Mouse (Mus musculus) intestine, embryonic 15.5 days (tissue): ENCODE measurements around the gene Ccdc171. TPM values are rescaled to one million over a fixed set of nuclear protein-coding genes. Genes with fewer than 3 reads are reported as not detected.
"Not testable (repeated sequence)": the region's sequence is repeated elsewhere in the genome, so short reads cannot be mapped to it uniquely, and the experiment has no call there.

Source experiments
- ATAC-seq: fragments of 200-750 bp; cut with Nextera tagmentation; 2 replicates; pipeline ENCODE4 v1.8.0; 2017; ENCODE audit warnings: moderate TSS enrichment, moderate library complexity
- H3K27ac ChIP-seq: fragments of 300-500 bp; sonication (generic); 2 replicates; pipeline ENCODE4 v1.5.1; 2015; ENCODE audit warnings: mild to moderate bottlenecking, inconsistent platforms
- H3K27me3 ChIP-seq: fragments of 300-500 bp; sonication (generic); replicated peaks from 2 replicates; pipeline ENCODE4 v1.6.1; 2015; ENCODE audit warnings: inconsistent platforms
- H3K36me3 ChIP-seq: fragments of 300-500 bp; sonication (generic); 2 replicates; pipeline ENCODE4 v1.6.1; 2015; ENCODE audit warnings: inconsistent platforms
- H3K4me1 ChIP-seq: fragments of 300-500 bp; sonication (generic); replicated peaks from 2 replicates; pipeline ENCODE4 v1.6.1; 2015; ENCODE audit warnings: inconsistent platforms
- H3K4me2 ChIP-seq: fragments of 300-500 bp; sonication (generic); replicated peaks from 2 replicates; pipeline ENCODE4 v1.6.1; 2015; ENCODE audit warnings: mild to moderate bottlenecking, inconsistent platforms
- H3K4me3 ChIP-seq: fragments of 300-500 bp; sonication (generic); replicated peaks from 2 replicates; pipeline ENCODE4 v1.5.1; 2015; ENCODE audit warnings: inconsistent platforms
- H3K9ac ChIP-seq: fragments of 300-500 bp; sonication (generic); 2 replicates; pipeline ENCODE4 v1.6.1; 2015; ENCODE audit warnings: inconsistent platforms
- H3K9me3 ChIP-seq: fragments of 300-500 bp; sonication (generic); 2 replicates; pipeline ENCODE4 v1.6.1; 2016; ENCODE audit warnings: inconsistent platforms
- WGBS: fragments of 180-500 bp; shearing (Covaris S2); methylation state at CpG from one replicate; pipeline ENCODE4 v1.1.7; 2015; 5-methylcytosine and 5-hydroxymethylcytosine counted together
- polyA plus RNA-seq: library from polyadenylated mRNA; unstranded; fragments of >200 nt; fragmentation: Nextera tagmentation; extraction: Ambion mirVana; gene quantifications from 2 replicates; pipeline ENCODE4 v1.2.1, GENCODE M21; 2015

The Ccdc171 gene
- polyA plus RNA-seq = 2.4 and 3.0 TPM in 2 replicates

DNA sequence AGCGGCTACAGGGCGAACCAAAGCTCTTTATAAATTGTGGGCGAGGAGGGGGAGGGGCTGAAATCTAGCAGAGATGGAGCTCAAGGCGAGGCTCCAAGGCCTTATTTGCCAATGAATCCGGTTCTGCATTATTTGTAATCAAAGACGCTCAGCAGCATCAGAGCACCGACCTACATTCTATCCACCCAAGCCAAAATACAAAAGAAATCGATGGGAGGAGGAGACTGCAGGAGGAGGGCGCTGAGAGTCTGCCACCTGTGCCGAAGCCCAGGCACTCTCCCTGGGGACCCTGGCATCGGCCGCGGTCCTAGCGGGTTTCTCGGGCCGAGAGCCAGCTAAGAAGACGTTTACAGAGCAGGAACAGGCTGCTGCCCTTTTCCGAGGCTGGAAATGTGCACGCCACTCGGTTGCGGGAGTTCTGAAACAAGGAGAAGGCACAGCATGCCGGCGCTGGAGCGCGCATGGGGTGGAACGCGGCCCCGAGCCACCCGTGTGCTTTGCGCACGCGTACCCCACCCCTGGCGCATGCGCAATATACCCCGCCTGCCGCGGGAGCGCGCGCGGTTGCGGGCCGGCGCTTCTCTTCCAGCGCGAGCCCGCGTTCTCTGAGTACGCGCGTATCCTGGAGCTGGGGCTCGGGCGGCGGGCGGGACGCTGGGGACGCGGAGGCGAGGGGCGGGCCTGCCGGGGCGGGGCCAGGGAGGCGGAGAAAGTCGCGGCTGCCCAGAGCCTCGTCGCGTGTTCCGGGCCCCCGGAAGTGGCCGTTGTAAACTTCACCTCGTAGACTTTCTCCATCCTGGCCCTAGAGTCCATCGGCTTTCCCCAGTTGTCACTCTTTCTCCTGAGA, at the start of gene Ccdc171:
Gene Ccdc171, plus strand, starts transcription at position 703 of the 847 bp plus-strand sequence.
- no peaks in the 10 kb centered on the region for H3K27me3 ChIP-seq
- H3K4me3 ChIP-seq = peak within 1 kb of the TSS; percentile 63
- no peaks in the 10 kb centered on the region for H3K36me3 ChIP-seq
- under 1% methylated on average over 72 of the region's 73 CpGs for WGBS
- peak within 1 kb of the TSS; percentile 83 for H3K4me2 ChIP-seq
- peak; percentile 97 for ATAC-seq
- peaks cover 5% of the 10 kb centered on the region; the same call in 1 of the 2 replicates for H3K4me1 ChIP-seq
- H3K9me3 ChIP-seq = no peaks in the 10 kb centered on the region
- H3K9ac ChIP-seq = peak within 1 kb of the TSS; percentile 73
- H3K27ac ChIP-seq = peak within 1 kb of the TSS; percentile 91

GRCm38 (mm10) chr4:83485250-83485649, 40.1 kb upstream of the Ccdc171 start:
- H3K4me2 ChIP-seq = peak overlapping the region; percentile 82
- 26% methylated on average over 12 of the region's 12 CpGs for WGBS
- no peaks in the 10 kb centered on the region for H3K9me3 ChIP-seq
- H3K27ac ChIP-seq = 0 out of 2 replicates have a peak overlapping the region, but pooled peaks have one; percentile 96
- H3K4me1 ChIP-seq = 0 out of 2 replicates have a peak, but pooled peaks cover 3% of the 10 kb centered on the region
- H3K36me3 ChIP-seq = 0 out of 2 replicates have a peak, but pooled peaks cover 2% of the 10 kb centered on the region
- no peak for ATAC-seq
- H3K9ac ChIP-seq = peak overlapping the region; percentile 84
- H3K4me3 ChIP-seq = peak overlapping the region; percentile 93
- no peaks in the 10 kb centered on the region for H3K27me3 ChIP-seq

DNA sequence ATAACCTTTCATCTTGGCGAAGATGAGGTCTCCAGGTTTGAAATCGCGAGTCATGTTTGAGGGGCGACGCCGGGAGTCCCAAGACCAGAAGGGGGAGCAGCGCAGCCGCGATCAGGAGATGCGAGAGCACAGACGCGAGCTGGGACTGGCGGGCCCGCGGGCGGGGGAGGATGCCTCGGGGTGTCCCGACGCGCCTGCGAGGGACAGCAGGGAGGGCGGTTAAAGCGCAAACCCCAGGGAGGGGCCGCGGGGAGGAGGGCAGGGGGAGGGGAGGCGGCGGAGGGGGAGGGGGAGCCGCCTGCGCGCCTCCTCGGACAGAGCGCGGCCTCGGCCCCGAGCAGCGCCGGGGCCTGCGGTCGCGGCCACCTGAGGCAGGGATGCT, 39.6 kb upstream of the Ccdc171 start:
- 0 out of 2 replicates have a peak, but pooled peaks cover 2% of the 10 kb centered on the region for H3K36me3 ChIP-seq
- H3K27ac ChIP-seq = peak overlapping the region; percentile 96
- no peaks in the 10 kb centered on the region for H3K27me3 ChIP-seq
- 0% methylated on average over 34 of the region's 40 CpGs for WGBS
- H3K4me1 ChIP-seq = 0 out of 2 replicates have a peak, but pooled peaks cover 3% of the 10 kb centered on the region
- ATAC-seq = peak; percentile 90
- peak overlapping the region; percentile 82 for H3K4me2 ChIP-seq
- H3K4me3 ChIP-seq = peak overlapping the region; percentile 93
- no peaks in the 10 kb centered on the region for H3K9me3 ChIP-seq
- H3K9ac ChIP-seq = peak overlapping the region; percentile 84

- Histone ChIP-seq H3K4me3 (peak within 1 kb of the TSS; percentile 93), H3K4me2 (peak within 1 kb of the TSS; percentile 82), H3K27ac (peak within 1 kb of the TSS; percentile 96), H3K9ac (peak within 1 kb of the TSS; percentile 84), H3K27me3 (no peaks in the 10 kb centered on the region), H3K36me3 (0 out of 2 replicates have a peak, but pooled peaks cover 2% of the 10 kb centered on the region), H3K9me3 (no peaks in the 10 kb centered on the region), H3K4me1 (0 out of 2 replicates have a peak, but pooled peaks cover 3% of the 10 kb centered on the region)
- under 1% methylated on average over 69 of the region's 86 CpGs for WGBS
- peak; percentile 94 for ATAC-seq
These were observed 39.0 kb upstream of the Ccdc171 start, which contains the start of gene Psip1 for GRCm38 (mm10) chr4:83486117-83486901. TSS of gene Psip1 (minus strand) at chr4:83486459.

GRCm38 (mm10) chr4:83489121-83489520, 36.2 kb upstream of the Ccdc171 start:
- WGBS = 42% methylated on average over 5 of the region's 5 CpGs
- H3K9me3 ChIP-seq = no peaks in the 10 kb centered on the region
- no peak overlapping the region for H3K4me3 ChIP-seq
- 0 out of 2 replicates have a peak, but pooled peaks cover 3% of the 10 kb centered on the region for H3K4me1 ChIP-seq
- no peaks in the 10 kb centered on the region for H3K27me3 ChIP-seq
- H3K4me2 ChIP-seq = no peak overlapping the region
- no peaks in the 10 kb centered on the region for H3K36me3 ChIP-seq
- H3K27ac ChIP-seq = no peak overlapping the region
- H3K9ac ChIP-seq = no peak overlapping the region
- ATAC-seq = no peak

- no peaks in the 10 kb centered on the region for H3K4me1 ChIP-seq
- no peak for ATAC-seq
- H3K27me3 ChIP-seq = no peaks in the 10 kb centered on the region
- no peak overlapping the region for H3K9ac ChIP-seq
- H3K36me3 ChIP-seq = no peaks in the 10 kb centered on the region
- H3K4me3 ChIP-seq = no peak overlapping the region
- WGBS = 93% methylated on average over 1 of the region's 1 CpGs
- H3K9me3 ChIP-seq = no peaks in the 10 kb centered on the region
- no peak overlapping the region for H3K4me2 ChIP-seq
- no peak overlapping the region for H3K27ac ChIP-seq
These were observed 32.2 kb upstream of the Ccdc171 start for GRCm38 (mm10) chr4:83493112-83493511.

GRCm38 (mm10) chr4:83497013-83497412, 28.3 kb upstream of the Ccdc171 start:
- not testable (repeated sequence) for H3K27me3 ChIP-seq, H3K9ac ChIP-seq, H3K4me2 ChIP-seq, H3K4me3 ChIP-seq, H3K27ac ChIP-seq, H3K4me1 ChIP-seq, H3K36me3 ChIP-seq, ATAC-seq, H3K9me3 ChIP-seq
- WGBS = 85% methylated on average over 5 of the region's 5 CpGs

DNA sequence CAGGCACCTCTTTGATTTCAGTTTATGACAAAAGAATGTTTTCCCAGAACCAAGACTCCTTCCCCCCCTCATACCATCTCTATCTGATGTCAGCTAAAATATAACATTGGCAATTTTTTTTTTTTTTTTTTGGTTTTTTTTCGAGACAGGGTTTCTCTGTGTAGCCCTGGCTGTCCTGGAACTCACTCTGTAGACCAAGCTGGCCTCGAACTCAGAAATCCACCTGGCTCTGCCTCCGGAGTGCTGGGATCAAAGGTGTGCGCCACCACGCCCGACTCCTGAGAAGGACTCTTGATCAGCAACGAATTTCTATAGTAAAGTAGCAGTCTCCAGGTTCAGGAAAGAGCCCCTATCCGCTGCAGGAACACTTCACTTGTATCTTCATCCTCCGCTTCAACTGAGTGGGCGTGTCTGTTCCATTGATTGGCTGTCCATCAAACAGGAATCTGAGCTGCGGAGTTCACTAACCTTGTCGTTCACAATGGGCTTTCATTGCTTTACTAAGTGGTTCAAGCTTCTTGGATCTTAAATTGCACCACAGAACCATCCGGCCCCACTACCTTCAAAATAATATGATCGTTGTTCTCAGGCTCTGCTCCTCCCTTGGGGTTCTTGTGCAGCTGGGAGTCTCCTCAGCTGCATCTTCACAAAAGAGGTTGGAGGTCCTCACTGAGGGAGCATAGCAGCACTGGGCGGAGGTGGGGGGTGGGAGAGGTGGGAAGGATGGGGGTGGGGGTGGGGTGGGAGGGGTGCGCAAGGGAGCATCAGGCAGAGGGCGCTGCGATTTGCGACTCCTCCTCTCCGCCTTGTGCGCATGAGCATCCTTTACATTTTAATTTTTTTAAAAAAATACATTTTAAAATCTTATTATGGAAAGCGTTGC, 24.9 kb upstream of the Ccdc171 start:
- H3K4me3 ChIP-seq = peak overlapping the region; percentile 1; the same call in 1 of the 2 replicates

DNA sequence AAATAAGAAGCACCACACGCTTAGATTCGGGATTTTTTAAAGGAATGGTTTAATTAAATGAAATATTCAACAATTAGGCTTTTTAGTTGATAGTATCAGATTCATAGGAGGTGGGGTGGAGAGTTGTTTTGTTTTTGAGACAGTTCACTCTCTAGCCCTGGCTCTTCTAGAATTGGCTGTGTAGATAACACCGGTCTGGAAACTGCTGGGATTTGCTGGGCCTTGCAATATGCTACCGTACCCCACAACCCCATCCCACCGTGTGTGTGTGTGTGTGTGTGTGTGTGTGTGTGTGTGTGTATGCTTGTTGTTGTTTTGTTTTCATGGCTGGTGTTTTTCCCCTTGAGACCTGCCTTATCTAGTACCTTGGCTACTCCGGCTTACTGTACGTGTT, 24.3 kb upstream of the Ccdc171 start:
- Histone ChIP-seq H3K9ac (no peak overlapping the region), H3K27ac (no peak overlapping the region), H3K9me3 (no peaks in the 10 kb centered on the region), H3K27me3 (no peaks in the 10 kb centered on the region), H3K4me1 (no peaks in the 10 kb centered on the region), H3K36me3 (no peaks in the 10 kb centered on the region), H3K4me2 (peak overlapping the region; percentile 49; the same call in 1 of the 2 replicates), H3K4me3 (no peak overlapping the region)
- ATAC-seq = no peak
- 46% methylated on average over 7 of the region's 7 CpGs for WGBS

More for the DNA sequence above, 24.9 kb upstream of the Ccdc171 start:
- Histone ChIP-seq H3K27me3 (no peaks in the 10 kb centered on the region), H3K4me1 (no peaks in the 10 kb centered on the region), H3K9me3 (no peaks in the 10 kb centered on the region), H3K36me3 (no peaks in the 10 kb centered on the region), H3K4me2 (peak overlapping the region; percentile 49), H3K27ac (no peak overlapping the region), H3K9ac (no peak overlapping the region)
- 0 out of 2 replicates have a peak, but pooled peaks have one; percentile 31 for ATAC-seq
- WGBS = 12% methylated on average over 22 of the region's 22 CpGs

DNA sequence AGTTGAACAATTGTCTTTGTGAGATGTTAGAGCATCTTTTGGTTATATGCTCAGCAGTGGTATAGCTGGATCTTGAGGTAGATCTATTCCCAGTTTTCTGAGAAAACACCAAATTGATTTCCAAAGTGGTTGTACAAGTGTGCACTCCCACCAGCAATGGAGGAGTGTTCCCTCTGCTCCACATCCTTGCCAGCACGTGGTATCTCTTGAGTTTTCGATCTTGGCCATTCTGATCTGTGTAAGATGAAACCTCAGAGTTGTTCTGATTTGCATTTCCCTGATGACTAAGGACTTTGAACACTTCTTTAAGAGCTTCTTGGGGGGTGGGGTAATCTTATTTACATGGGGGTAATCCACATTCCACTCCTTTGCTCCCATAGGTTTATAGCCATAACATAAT, 15.7 kb upstream of the Ccdc171 start:
- Histone ChIP-seq H3K4me2 (no peak overlapping the region), H3K9ac (no peak overlapping the region), H3K9me3 (no peaks in the 10 kb centered on the region), H3K27me3 (no peaks in the 10 kb centered on the region), H3K36me3 (no peaks in the 10 kb centered on the region), H3K4me3 (no peak overlapping the region), H3K27ac (no peak overlapping the region), H3K4me1 (no peaks in the 10 kb centered on the region)
- 46% methylated on average over 2 of the region's 2 CpGs for WGBS
- ATAC-seq = no peak

DNA sequence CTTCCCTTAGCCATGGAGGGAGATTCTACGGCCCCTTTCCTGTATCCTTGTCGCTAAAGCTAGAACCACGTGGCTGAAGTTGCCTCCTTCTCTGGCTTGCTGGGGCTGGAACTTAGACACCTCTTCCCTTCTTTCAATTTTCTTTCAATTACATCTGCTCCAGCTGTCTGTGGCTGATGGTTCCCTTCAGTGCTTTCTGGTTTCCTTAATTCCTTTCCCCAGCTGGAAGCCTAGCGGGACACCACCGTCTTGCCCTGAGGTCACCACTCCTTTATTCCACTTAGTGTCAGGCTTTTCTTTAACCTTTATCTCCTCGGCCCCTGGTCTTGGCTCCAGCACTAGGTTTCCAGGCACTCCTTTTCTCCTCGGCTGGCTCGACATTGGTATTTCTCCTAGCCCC, 14.3 kb upstream of the Ccdc171 start:
- WGBS = 62% methylated on average over 8 of the region's 8 CpGs
- H3K4me3 ChIP-seq = no peak overlapping the region
- H3K4me1 ChIP-seq = no peaks in the 10 kb centered on the region
- no peak for ATAC-seq
- no peak overlapping the region for H3K9ac ChIP-seq
- no peaks in the 10 kb centered on the region for H3K36me3 ChIP-seq
- H3K27ac ChIP-seq = no peak overlapping the region
- no peaks in the 10 kb centered on the region for H3K27me3 ChIP-seq
- H3K4me2 ChIP-seq = no peak overlapping the region
- no peaks in the 10 kb centered on the region for H3K9me3 ChIP-seq
